Mouse (Mus musculus): Measurements from ENCODE around the gene Rps15.

The Rps15 gene

DNA sequence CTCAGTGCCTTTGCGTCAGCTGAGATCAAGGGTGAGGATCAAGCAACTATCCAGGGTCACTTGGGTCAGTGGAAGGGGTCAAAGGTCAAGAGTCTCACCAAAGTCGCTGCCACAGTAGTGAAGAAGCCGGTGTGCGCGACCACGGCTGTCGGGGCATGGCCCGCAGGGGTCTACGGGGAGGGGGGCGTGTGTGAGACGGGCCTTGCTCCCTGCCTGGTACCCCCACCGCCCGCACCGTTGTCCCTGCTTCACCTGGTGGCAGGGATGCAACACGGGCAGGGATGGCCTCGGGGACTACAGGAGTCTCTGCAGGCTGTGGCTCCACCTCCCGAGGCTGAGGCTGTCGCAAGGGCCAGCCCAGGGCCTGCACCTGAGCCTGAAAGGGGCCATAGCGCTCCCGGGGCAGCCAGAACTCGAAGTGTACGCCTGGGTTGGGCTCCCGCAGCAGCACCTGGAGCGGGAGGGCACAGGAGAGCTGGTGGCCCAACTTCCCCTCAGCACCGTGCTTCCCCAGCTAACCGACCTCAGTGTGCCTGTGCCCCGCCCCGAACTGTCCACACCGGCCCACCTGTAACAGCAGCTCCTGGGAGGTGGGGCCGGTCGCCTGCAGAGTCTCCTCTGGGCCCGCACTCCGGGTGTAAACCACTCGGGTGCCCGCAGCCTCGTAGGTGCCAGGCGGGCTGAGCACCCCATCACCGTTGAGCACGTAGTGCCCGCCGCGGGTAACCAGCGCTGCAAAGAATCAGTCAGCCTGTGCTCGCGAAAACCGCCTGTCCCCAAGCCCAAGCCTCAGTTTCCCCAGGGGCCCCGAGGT lies 49.4 kb downstream of the Rps15 start:
- DNase-seq (ENCODE audit: low spot score) = no peak

DNA sequence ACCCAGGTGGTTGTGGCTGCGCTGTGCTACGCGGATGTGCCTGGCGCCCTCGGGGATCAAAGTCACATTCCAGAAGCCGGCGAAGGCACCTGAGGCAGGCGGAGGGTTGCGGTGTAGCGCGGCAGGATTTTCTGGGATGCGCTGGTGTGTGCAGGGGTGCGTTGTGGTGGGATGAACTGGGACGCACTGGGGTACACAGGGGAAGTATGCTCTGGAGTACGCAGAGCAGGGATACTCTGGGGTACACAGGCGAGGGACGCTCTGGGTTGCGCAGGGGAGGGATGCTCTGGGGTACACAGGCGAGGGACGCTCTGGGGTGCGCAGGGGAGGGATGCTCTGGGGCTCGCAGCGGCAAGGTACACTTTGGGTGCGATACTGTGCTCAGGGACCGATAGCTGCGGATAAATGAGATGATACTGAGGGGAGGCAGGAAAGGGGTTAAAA lies 50.1 kb downstream of the Rps15 start:
- DNase-seq (ENCODE audit: low spot score) = no peak

DNA sequence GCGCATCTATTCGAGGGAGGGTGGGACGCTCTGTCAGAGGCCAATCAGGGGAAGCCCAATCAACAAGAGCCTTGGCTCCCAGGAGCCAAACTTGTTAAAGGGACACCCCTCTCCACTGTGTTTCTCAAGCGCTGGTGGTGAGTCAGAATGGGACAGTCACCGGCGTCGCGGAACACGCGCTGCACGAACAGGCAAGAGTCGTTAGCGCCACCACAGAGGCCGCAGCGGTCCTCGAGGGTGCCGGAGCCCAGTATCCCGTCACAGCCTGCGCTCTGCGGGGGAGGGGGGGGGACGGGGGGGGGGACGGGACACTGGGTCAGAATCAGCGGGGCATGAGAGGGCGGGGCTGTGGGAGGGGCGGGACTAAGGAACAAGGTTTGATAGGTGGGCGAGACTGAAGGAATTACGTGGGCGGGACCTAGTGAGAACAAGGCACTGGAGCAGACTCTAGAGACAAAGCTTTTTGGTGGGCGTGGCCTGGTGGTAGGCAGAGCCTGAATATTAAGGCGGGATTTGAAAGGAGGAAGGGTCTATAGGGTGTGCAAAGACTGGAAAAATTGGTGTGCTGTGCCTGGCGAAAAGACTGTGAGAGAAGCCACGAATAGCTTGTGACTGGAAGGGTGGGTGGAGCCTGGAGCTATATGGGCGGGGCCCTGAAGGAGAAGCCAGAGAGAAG lies 50.6 kb downstream of the Rps15 start:
- DNase-seq (ENCODE audit: low spot score) = no peak

DNA sequence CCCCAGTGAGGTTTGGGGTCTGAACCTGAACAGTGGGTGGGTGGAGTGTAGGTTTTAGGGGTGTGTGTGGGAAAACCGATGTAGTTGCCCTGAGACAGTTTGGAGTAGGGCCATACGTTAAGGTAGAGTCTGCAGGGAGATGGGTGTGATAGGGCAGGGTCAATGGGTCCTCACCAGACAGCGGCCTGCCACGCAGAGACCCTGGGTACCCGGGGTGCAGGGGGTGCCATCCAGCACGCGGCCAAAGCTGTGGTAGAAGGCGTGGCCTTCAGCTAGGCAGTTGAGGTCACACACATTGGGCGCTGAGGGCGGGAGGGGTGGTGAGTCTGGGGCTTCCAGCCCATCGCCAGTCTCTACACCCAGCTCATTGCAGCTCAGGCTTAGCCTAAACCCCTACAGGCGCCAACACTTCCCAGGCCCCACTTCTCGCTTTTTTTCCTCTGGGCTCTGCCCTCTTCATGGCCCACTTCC lies 51.2 kb downstream of the Rps15 start:
- DNase-seq (ENCODE audit: low spot score) = no peak
